Mouse (Mus musculus): Measurements from ENCODE around the gene Ropn1l.

- TF ChIP-seq CTCF (conservative IDR thresholded peaks at IDR 0.05; ENCODE audit: low read length) (no peak), POU5F1 (IDR thresholded peaks at IDR 0.05; ENCODE audit: borderline replicate concordance, low read length) (no peak)
Observed at GRCm38 (mm10) chr15:31454861-31455295, 1.3 kb upstream of the Ropn1l start.
